Mouse (Mus musculus): ENCODE measurements around the gene Epor. TPM values are rescaled to one million over a fixed set of nuclear protein-coding genes. Genes with fewer than 3 reads are reported as not detected.

Gene Epor
- polyA plus RNA-seq (2012; rRNA removed) = 146 and 180 TPM in 2 replicates
- 82.6 and 96.5 TPM in 2 replicates for polyA plus RNA-seq (2014; fragmentation: Nextera tagmentation; extraction: Ambion mirVana)

GRCm38 (mm10) chr9:21963417-21963816 is at the start of gene Epor:
TSS of gene Epor (minus strand) at chr9:21963506.
- ATAC-seq (ENCODE audit: insufficient read depth) (peak; percentile 69), DNase-seq (ENCODE audit: low read depth in 3 of 3, low spot score in 3 of 3) (peak; percentile 80 to 81 (median 81))
- H3K4me3 ChIP-seq (ENCODE audit: insufficient read depth in 1 of 2, low read depth in 2 of 2, low read length in 2 of 2) = peak within 1 kb of the TSS; percentile 93 to 94
- peak within 1 kb of the TSS; percentile 95 for H3K27ac ChIP-seq
- H3K27me3 ChIP-seq (ENCODE audit: control insufficient read depth, insufficient read depth, low read length) = no peaks in the 10 kb centered on the region
- peaks cover 37% of the 10 kb centered on the region for H3K36me3 ChIP-seq (replicated peaks; ENCODE audit: control insufficient read depth, insufficient read depth, low read depth)
- peak within 1 kb of the TSS; percentile 99 for H3K9ac ChIP-seq (replicated peaks)
- no peaks in the 10 kb centered on the region for H3K9me3 ChIP-seq (ENCODE audit: control insufficient read depth, low read length)
- H3K4me2 ChIP-seq (ENCODE audit: low read depth) = peak within 1 kb of the TSS; percentile 71
- TF ChIP-seq CTCF (IDR thresholded peaks at IDR 0.05; ENCODE audit: low read depth) = 0 out of 2 replicates have a peak, but pooled peaks have one; percentile 3
- TF ChIP-seq EP300 (IDR thresholded peaks at IDR 0.05; ENCODE audit: low read depth) = peak; percentile 48; the same call in 1 of the 2 replicates
- peaks cover 13 to 24% of the 10 kb centered on the region in 2 experiments for H3K4me1 ChIP-seq (replicated peaks; ENCODE audit: control insufficient read depth in 2 of 2, insufficient read depth in 2 of 2, low read length in 1 of 2)
- WGBS (ENCODE audit: insufficient replicate concordance) = 7% methylated on average over 8 of the region's 8 CpGs

GRCm38 (mm10) chr9:22012731-22013130 is 49.4 kb upstream of the Epor start:
- TF ChIP-seq EP300 (IDR thresholded peaks at IDR 0.05; ENCODE audit: low read depth) (no peak), CTCF (IDR thresholded peaks at IDR 0.05; ENCODE audit: low read depth) (no peak)
- Histone ChIP-seq H3K9me3 (ENCODE audit: control insufficient read depth, low read length) (no peaks in the 10 kb centered on the region), H3K4me2 (ENCODE audit: low read depth) (no peak overlapping the region), H3K9ac (replicated peaks) (no peak overlapping the region), H3K36me3 (replicated peaks; ENCODE audit: control insufficient read depth, insufficient read depth, low read depth) (peaks cover 33% of the 10 kb centered on the region), H3K4me1 (replicated peaks; ENCODE audit: control insufficient read depth in 2 of 2, insufficient read depth in 2 of 2, low read length in 1 of 2) (peaks cover 0 to 2% of the 10 kb centered on the region in 2 experiments; a peak in 1 of 4 replicates), H3K4me3 (ENCODE audit: insufficient read depth in 1 of 2, low read depth in 2 of 2, low read length in 2 of 2) (no peak overlapping the region), H3K27ac (no peak overlapping the region), H3K27me3 (ENCODE audit: control insufficient read depth, insufficient read depth, low read length) (no peaks in the 10 kb centered on the region)
- ATAC-seq (ENCODE audit: insufficient read depth) (no peak), DNase-seq (ENCODE audit: low read depth in 3 of 3, low spot score in 3 of 3) (no peak)
- 84% methylated on average over 13 of the region's 13 CpGs for WGBS (ENCODE audit: insufficient replicate concordance)

DNA sequence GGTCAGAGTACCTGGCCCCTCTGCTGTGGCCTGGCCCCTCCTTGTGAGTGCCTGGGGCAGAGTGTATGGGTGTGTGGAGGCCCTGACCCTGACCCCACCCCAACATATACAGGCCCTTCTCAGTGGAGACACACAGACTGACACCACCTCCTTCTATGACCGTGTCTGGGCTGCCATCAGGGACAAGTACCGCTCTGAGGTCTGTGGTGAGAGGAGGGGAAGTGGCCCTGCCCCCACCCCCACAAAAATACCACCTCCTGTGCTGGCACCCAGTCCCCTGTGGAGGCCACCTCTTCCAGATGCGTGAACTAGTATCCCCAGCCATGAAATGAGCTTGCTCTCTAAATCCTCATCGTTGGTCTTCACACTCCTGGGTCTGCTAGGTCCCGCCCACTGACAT is 47.7 kb upstream of the Epor start:
- TF ChIP-seq EP300 (IDR thresholded peaks at IDR 0.05; ENCODE audit: low read depth) = no peak
- TF ChIP-seq CTCF (IDR thresholded peaks at IDR 0.05; ENCODE audit: low read depth) = no peak
- H3K36me3 ChIP-seq (replicated peaks; ENCODE audit: control insufficient read depth, insufficient read depth, low read depth) = peaks cover 38% of the 10 kb centered on the region
- DNase-seq (ENCODE audit: low read depth in 3 of 3, low spot score in 3 of 3) = no peak
- no peaks in the 10 kb centered on the region for H3K4me1 ChIP-seq (replicated peaks; ENCODE audit: control insufficient read depth in 2 of 2, insufficient read depth in 2 of 2, low read length in 1 of 2)
- H3K9me3 ChIP-seq (ENCODE audit: control insufficient read depth, low read length) = no peaks in the 10 kb centered on the region
- H3K4me2 ChIP-seq (ENCODE audit: low read depth) = no peak overlapping the region
- no peak overlapping the region for H3K9ac ChIP-seq (replicated peaks)
- WGBS (ENCODE audit: insufficient replicate concordance) = 59% methylated on average over 5 of the region's 5 CpGs
- no peaks in the 10 kb centered on the region for H3K27me3 ChIP-seq (ENCODE audit: control insufficient read depth, insufficient read depth, low read length)
- no peak overlapping the region for H3K4me3 ChIP-seq (ENCODE audit: insufficient read depth in 1 of 2, low read depth in 2 of 2, low read length in 2 of 2)
- ATAC-seq (ENCODE audit: insufficient read depth) = no peak
- H3K27ac ChIP-seq = no peak overlapping the region

GRCm38 (mm10) chr9:22004546-22004945 is 41.2 kb upstream of the Epor start:
- Histone ChIP-seq H3K4me2 (ENCODE audit: low read depth) (no peak overlapping the region), H3K4me3 (ENCODE audit: insufficient read depth in 1 of 2, low read depth in 2 of 2, low read length in 2 of 2) (no peak overlapping the region), H3K27me3 (ENCODE audit: control insufficient read depth, insufficient read depth, low read length) (no peaks in the 10 kb centered on the region; the same call in 1 of the 2 replicates), H3K9ac (replicated peaks) (no peak overlapping the region), H3K4me1 (replicated peaks; ENCODE audit: control insufficient read depth in 2 of 2, insufficient read depth in 2 of 2, low read length in 1 of 2) (peaks cover 9 to 10% of the 10 kb centered on the region in 2 experiments), H3K27ac (no peak overlapping the region), H3K9me3 (ENCODE audit: control insufficient read depth, low read length) (no peaks in the 10 kb centered on the region), H3K36me3 (replicated peaks; ENCODE audit: control insufficient read depth, insufficient read depth, low read depth) (peaks cover 26% of the 10 kb centered on the region)
- TF ChIP-seq EP300 (IDR thresholded peaks at IDR 0.05; ENCODE audit: low read depth) (no peak), CTCF (IDR thresholded peaks at IDR 0.05; ENCODE audit: low read depth) (no peak)
- no peak for ATAC-seq (ENCODE audit: insufficient read depth)
- DNase-seq (ENCODE audit: low read depth in 3 of 3, low spot score in 3 of 3) = no peak
- 82% methylated on average over 12 of the region's 12 CpGs for WGBS (ENCODE audit: insufficient replicate concordance)

DNA sequence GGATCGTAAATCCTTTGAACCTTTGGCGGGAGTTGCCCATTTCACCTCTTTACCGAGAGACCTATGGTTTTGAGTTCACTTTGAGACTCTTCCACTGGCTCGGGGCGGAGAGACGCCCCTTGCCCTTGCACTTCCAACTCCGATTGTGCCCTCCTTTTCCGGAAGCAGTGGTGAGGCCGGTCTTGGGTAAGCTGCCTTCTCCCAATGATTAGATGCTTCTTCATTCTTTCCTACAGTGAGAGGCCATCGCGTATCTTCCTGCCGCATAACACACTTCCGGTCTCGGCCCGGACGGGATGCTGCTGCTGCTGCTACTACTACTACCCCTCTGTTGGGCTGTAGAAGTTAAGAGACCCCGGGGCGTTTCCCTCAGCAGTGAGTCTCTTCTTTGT is 39.9 kb upstream of the Epor start:
- Histone ChIP-seq H3K4me1 (replicated peaks; ENCODE audit: control insufficient read depth in 2 of 2, insufficient read depth in 2 of 2, low read length in 1 of 2) (peaks cover 9 to 10% of the 10 kb centered on the region in 2 experiments), H3K27ac (peak overlapping the region; percentile 69), H3K36me3 (replicated peaks; ENCODE audit: control insufficient read depth, insufficient read depth, low read depth) (peaks cover 16% of the 10 kb centered on the region), H3K4me2 (ENCODE audit: low read depth) (peak overlapping the region; percentile 93), H3K9me3 (ENCODE audit: control insufficient read depth, low read length) (no peaks in the 10 kb centered on the region), H3K27me3 (ENCODE audit: control insufficient read depth, insufficient read depth, low read length) (no peaks in the 10 kb centered on the region; the same call in 1 of the 2 replicates), H3K4me3 (ENCODE audit: insufficient read depth in 1 of 2, low read depth in 2 of 2, low read length in 2 of 2) (peak overlapping the region; percentile 88 to 95), H3K9ac (replicated peaks) (peak overlapping the region; percentile 75)
- peak; percentile 20 to 46 (median 41) for DNase-seq (ENCODE audit: low read depth in 3 of 3, low spot score in 3 of 3)
- peak; percentile 29; the same call in 1 of the 2 replicates for ATAC-seq (ENCODE audit: insufficient read depth)
- no peak for TF ChIP-seq EP300 (IDR thresholded peaks at IDR 0.05; ENCODE audit: low read depth)
- under 1% methylated on average over 18 of the region's 18 CpGs for WGBS (ENCODE audit: insufficient replicate concordance)

All from liver, embryonic 14.5 days (tissue).